Mouse (Mus musculus): ENCODE measurements at regions not wholly inside any gene's neighbourhood (a gene's known extent, or its start where the extent isn't known, plus 50 kb on each side); places are given as distances from the start of the nearest gene placed in this dataset.
A peak's percentile ranks its signal among the peaks of the same experiment; 100 is the strongest.

GRCm38 (mm10) chr1:73857497-73857896 is 266.8 kb downstream of the Tns1 start:
- no peak for DNase-seq (ENCODE audit: low read depth)

- DNase-seq (ENCODE audit: low read depth) = no peak
Observed at GRCm38 (mm10) chr1:73856811-73857210, 267.4 kb downstream of the Tns1 start.

- DNase-seq (ENCODE audit: low read depth) = no peak
Observed at GRCm38 (mm10) chr1:73855306-73855705, 268.9 kb downstream of the Tns1 start.

- DNase-seq (ENCODE audit: low read depth) = no peak
Observed at GRCm38 (mm10) chr1:73853851-73854250, 270.4 kb downstream of the Tns1 start.

GRCm38 (mm10) chr1:73850173-73851014 is 273.9 kb downstream of the Tns1 start:
- peak; percentile 17 for DNase-seq (ENCODE audit: low read depth)

GRCm38 (mm10) chr1:73848370-73848769 is 275.9 kb downstream of the Tns1 start:
- DNase-seq (ENCODE audit: low read depth) = peak; percentile 19

GRCm38 (mm10) chr1:73847126-73847525 is 277.1 kb downstream of the Tns1 start:
- DNase-seq (ENCODE audit: low read depth) = no peak

- peak; percentile 50 for DNase-seq (ENCODE audit: low read depth)
Observed at GRCm38 (mm10) chr1:73845115-73845514, 279.1 kb downstream of the Tns1 start.

- no peak for DNase-seq (ENCODE audit: low read depth)
Observed at GRCm38 (mm10) chr1:73844574-73844973, 279.7 kb downstream of the Tns1 start.

- no peak for DNase-seq (ENCODE audit: low read depth)
Observed at GRCm38 (mm10) chr1:73839351-73839750, 284.9 kb downstream of the Tns1 start.

- no peak for DNase-seq (ENCODE audit: low read depth)
Observed at GRCm38 (mm10) chr1:73836680-73837079, 287.6 kb downstream of the Tns1 start.

- DNase-seq (ENCODE audit: low read depth) = no peak
Observed at GRCm38 (mm10) chr1:73834566-73834965, 289.7 kb downstream of the Tns1 start.

GRCm38 (mm10) chr1:73830486-73831132 is 293.6 kb downstream of the Tns1 start:
- no peak for DNase-seq (ENCODE audit: low read depth)

- no peak for DNase-seq (ENCODE audit: low read depth)
Observed at GRCm38 (mm10) chr1:73828996-73829395, 295.3 kb downstream of the Tns1 start.

- DNase-seq (ENCODE audit: low read depth) = peak; percentile 87
Observed at GRCm38 (mm10) chr1:73826243-73826930, 297.9 kb downstream of the Tns1 start.

- DNase-seq (ENCODE audit: low read depth) = no peak
Observed at GRCm38 (mm10) chr1:73824406-73825184, 299.7 kb downstream of the Tns1 start.

GRCm38 (mm10) chr1:73823726-73824125 is 300.5 kb downstream of the Tns1 start:
- DNase-seq (ENCODE audit: low read depth) = no peak

GRCm38 (mm10) chr1:73822616-73823015 is 301.6 kb downstream of the Tns1 start:
- no peak for DNase-seq (ENCODE audit: low read depth)

- DNase-seq (ENCODE audit: low read depth) = no peak
Observed at GRCm38 (mm10) chr1:73820701-73821100, 303.5 kb downstream of the Tns1 start.

- no peak for DNase-seq (ENCODE audit: low read depth)
Observed at GRCm38 (mm10) chr1:73807206-73807605, 317.0 kb downstream of the Tns1 start.

- DNase-seq (ENCODE audit: low read depth) = no peak
Observed at GRCm38 (mm10) chr1:73805156-73805555, 319.1 kb downstream of the Tns1 start.

GRCm38 (mm10) chr1:73799996-73800395 is 324.3 kb downstream of the Tns1 start:
- no peak for DNase-seq (ENCODE audit: low read depth)

Measured in NIH3T3 (cell line).